Mouse (Mus musculus) olfactory bulb, adult 2 months (tissue): ENCODE measurements at regions not wholly inside any gene's neighbourhood (a gene's known extent, or its start where the extent isn't known, plus 50 kb on each side); places are given as distances from the start of the nearest gene placed in this dataset.

Source experiments
- CTCF ChIP-seq: fragments of 200-500 bp; IDR thresholded peaks from 2 replicates; pipeline ENCODE4 v1.5.1; 2012; ENCODE audit warnings: low read depth, mild to moderate bottlenecking, low read length, moderate library complexity; ENCODE audit not compliant: insufficient read depth
- POLR2A ChIP-seq: fragments of 200-500 bp; IDR thresholded peaks from 2 replicates; pipeline ENCODE4 v1.6.1; 2012; ENCODE audit warnings: mild to moderate bottlenecking, low read depth, low read length, moderate library complexity; ENCODE audit not compliant: insufficient read depth

DNA sequence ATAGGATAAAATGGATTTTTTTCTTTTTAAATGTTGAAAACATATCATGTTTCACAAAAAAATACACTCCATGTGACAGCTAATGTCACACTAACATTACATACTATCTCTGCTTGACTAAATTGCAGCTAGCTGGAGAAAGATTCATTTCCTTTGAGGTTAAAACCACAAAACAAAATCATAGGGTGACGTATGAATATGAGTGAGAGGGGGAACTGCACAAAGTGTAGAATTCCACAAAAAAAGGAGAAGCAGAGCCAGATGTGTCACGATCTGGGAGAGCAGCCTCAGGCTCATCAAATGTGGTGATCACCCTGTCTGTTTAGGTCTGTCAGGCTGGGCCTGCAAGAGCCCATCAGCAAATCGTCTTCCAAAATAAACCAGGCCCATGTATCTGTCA, 593.7 kb upstream of the Kirrel3 start:
- no peak for TF ChIP-seq POLR2A
- no peak for TF ChIP-seq CTCF
